Mouse (Mus musculus) limb, embryonic 12.5 days (tissue): ENCODE measurements around the gene Hadhb. TPM values are rescaled to one million over a fixed set of nuclear protein-coding genes. Genes with fewer than 3 reads are reported as not detected.

Experiments
- ATAC-seq: fragments of 200-750 bp; cut with Nextera tagmentation; 2 replicates; pipeline ENCODE4 v1.8.0; 2017; ENCODE audit warnings: low read depth, moderate TSS enrichment; ENCODE audit not compliant: insufficient number of reproducible peaks, insufficient read depth, low FRiP score, low TSS enrichment
- H3K27ac ChIP-seq: fragments of 300-500 bp; sonication (generic); 2 replicates; pipeline ENCODE4 v1.5.1; 2016; ENCODE audit warnings: mild to moderate bottlenecking, moderate library complexity
- H3K27me3 ChIP-seq: fragments of 300-500 bp; sonication (generic); 2 replicates; pipeline ENCODE4 v1.6.1; 2016; ENCODE audit warnings: mild to moderate bottlenecking, moderate library complexity
- H3K36me3 ChIP-seq: fragments of 300-500 bp; sonication (generic); 2 replicates; pipeline ENCODE4 v1.6.1; 2016; ENCODE audit warnings: mild to moderate bottlenecking, moderate library complexity
- H3K4me1 ChIP-seq: fragments of 300-500 bp; sonication (generic); replicated peaks from 2 replicates; pipeline ENCODE4 v1.6.1; 2016
- H3K4me2 ChIP-seq: fragments of 300-500 bp; sonication (generic); 2 replicates; pipeline ENCODE4 v1.6.1; 2016; ENCODE audit warnings: mild to moderate bottlenecking, moderate library complexity
- H3K4me3 ChIP-seq: fragments of 300-500 bp; sonication (generic); replicated peaks from 2 replicates; pipeline ENCODE4 v1.5.1; 2016; ENCODE audit warnings: mild to moderate bottlenecking
- H3K9ac ChIP-seq: fragments of 300-500 bp; sonication (generic); replicated peaks from 2 replicates; pipeline ENCODE4 v1.6.1; 2016; ENCODE audit warnings: mild to moderate bottlenecking, moderate library complexity
- H3K9me3 ChIP-seq: fragments of 300-500 bp; sonication (generic); 2 replicates; pipeline ENCODE4 v1.6.1; 2016; ENCODE audit warnings: mild to moderate bottlenecking, moderate library complexity
- WGBS: fragments of 180-500 bp; shearing (Covaris S2); methylation state at CpG from one replicate; pipeline ENCODE4 v1.1.7; 2016; 5-methylcytosine and 5-hydroxymethylcytosine counted together
- polyA plus RNA-seq: library from polyadenylated mRNA; unstranded; fragments of >200 nt; fragmentation: Nextera tagmentation; extraction: Ambion mirVana; gene quantifications from 2 replicates; pipeline ENCODE4 v1.2.1, GENCODE M21; 2016

Gene Hadhb
- polyA plus RNA-seq, 1 experiment from 2014 or later, result 124 TPM

DNA sequence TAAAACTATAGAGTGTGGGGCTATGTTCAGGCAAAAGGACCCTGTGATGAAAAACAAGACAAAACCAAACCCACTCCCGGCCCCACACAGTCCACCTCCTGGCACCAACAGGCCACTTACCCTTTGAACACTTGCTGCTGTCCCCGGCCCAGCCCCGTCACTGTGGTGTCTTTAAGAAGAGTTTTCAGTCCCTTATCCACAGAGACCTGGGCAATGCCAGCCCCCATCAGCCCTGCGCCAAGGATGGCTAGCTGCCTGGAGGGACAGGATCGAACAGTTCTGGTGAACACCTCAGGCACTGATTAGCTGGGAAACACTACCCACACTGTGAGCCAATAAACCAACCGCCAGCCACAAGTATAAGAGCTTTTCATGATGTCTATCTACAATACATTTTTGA, 26.4 kb upstream of the Hadhb start:
- no peak overlapping the region for H3K4me3 ChIP-seq
- no peak for ATAC-seq
- no peaks in the 10 kb centered on the region for H3K9me3 ChIP-seq
- no peak overlapping the region for H3K9ac ChIP-seq
- no peaks in the 10 kb centered on the region for H3K4me1 ChIP-seq
- H3K36me3 ChIP-seq, result peaks cover 93% of the 10 kb centered on the region
- no peaks in the 10 kb centered on the region for H3K27me3 ChIP-seq
- H3K4me2 ChIP-seq, result no peak overlapping the region
- 91% methylated on average over 6 of the region's 6 CpGs for WGBS
- H3K27ac ChIP-seq, result no peak overlapping the region

GRCm38 (mm10) chr5:30131246-30131645, 23.8 kb upstream of the Hadhb start:
- no peak overlapping the region for H3K4me2 ChIP-seq
- no peak overlapping the region for H3K4me3 ChIP-seq
- no peak overlapping the region for H3K27ac ChIP-seq
- no peaks in the 10 kb centered on the region for H3K27me3 ChIP-seq
- H3K9ac ChIP-seq, result no peak overlapping the region
- no peak for ATAC-seq
- WGBS, result 96% methylated on average over 4 of the region's 4 CpGs
- H3K4me1 ChIP-seq, result no peaks in the 10 kb centered on the region
- H3K9me3 ChIP-seq, result no peaks in the 10 kb centered on the region
- H3K36me3 ChIP-seq, result peaks cover 93% of the 10 kb centered on the region

- peaks cover 89% of the 10 kb centered on the region for H3K36me3 ChIP-seq
- H3K27me3 ChIP-seq, result no peaks in the 10 kb centered on the region
- 95% methylated on average over 2 of the region's 2 CpGs for WGBS
- H3K4me3 ChIP-seq, result no peak overlapping the region
- no peak overlapping the region for H3K4me2 ChIP-seq
- no peaks in the 10 kb centered on the region for H3K9me3 ChIP-seq
- no peaks in the 10 kb centered on the region for H3K4me1 ChIP-seq
- H3K9ac ChIP-seq, result no peak overlapping the region
- no peak overlapping the region for H3K27ac ChIP-seq
- no peak for ATAC-seq
Measured at GRCm38 (mm10) chr5:30132173-30132572, 22.9 kb upstream of the Hadhb start.

DNA sequence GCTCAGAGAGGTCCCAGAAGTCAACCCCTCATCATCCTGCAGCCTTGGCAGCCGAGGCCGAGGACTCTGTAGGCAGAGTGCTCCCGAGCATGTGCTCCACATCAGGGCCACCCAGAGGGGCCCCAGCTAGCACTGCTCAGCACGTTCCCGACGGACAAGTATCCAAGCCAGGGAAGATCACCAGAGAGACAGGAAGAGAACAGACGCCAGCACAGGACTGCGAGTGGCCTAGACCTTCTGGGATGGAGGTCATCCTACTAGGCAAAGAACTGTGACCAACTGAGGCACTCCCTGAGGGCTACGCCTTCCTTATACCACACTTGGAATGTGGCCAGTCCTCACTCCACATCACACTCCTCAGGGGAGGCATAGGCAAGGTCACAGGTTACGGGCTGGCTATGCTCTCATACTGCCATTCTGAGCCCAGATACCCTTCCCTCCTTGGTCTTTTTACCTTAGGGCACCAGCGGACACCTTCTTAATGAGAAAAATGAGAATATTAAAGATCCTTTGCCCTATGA, 19.3 kb upstream of the Hadhb start:
- Histone ChIP-seq H3K4me3 (no peak overlapping the region), H3K27me3 (no peaks in the 10 kb centered on the region), H3K27ac (no peak overlapping the region), H3K9ac (no peak overlapping the region), H3K9me3 (no peaks in the 10 kb centered on the region), H3K4me1 (no peaks in the 10 kb centered on the region), H3K4me2 (no peak overlapping the region), H3K36me3 (peaks cover 88% of the 10 kb centered on the region)
- WGBS, result 93% methylated on average over 11 of the region's 11 CpGs
- no peak for ATAC-seq

GRCm38 (mm10) chr5:30137271-30137670, 17.8 kb upstream of the Hadhb start:
- 88% methylated on average over 9 of the region's 9 CpGs for WGBS
- no peak for ATAC-seq
- H3K9ac ChIP-seq, result no peak overlapping the region
- no peak overlapping the region for H3K4me3 ChIP-seq
- H3K4me1 ChIP-seq, result no peaks in the 10 kb centered on the region
- H3K4me2 ChIP-seq, result no peak overlapping the region
- H3K36me3 ChIP-seq, result peaks cover 89% of the 10 kb centered on the region
- no peaks in the 10 kb centered on the region for H3K27me3 ChIP-seq
- no peak overlapping the region for H3K27ac ChIP-seq
- no peaks in the 10 kb centered on the region for H3K9me3 ChIP-seq

GRCm38 (mm10) chr5:30138193-30138592, 16.9 kb upstream of the Hadhb start:
- H3K4me3 ChIP-seq, result no peak overlapping the region
- no peak overlapping the region for H3K9ac ChIP-seq
- WGBS, result 92% methylated on average over 4 of the region's 4 CpGs
- no peak overlapping the region for H3K27ac ChIP-seq
- H3K4me1 ChIP-seq, result no peaks in the 10 kb centered on the region
- no peaks in the 10 kb centered on the region for H3K9me3 ChIP-seq
- no peaks in the 10 kb centered on the region for H3K27me3 ChIP-seq
- ATAC-seq, result no peak
- H3K36me3 ChIP-seq, result peaks cover 89% of the 10 kb centered on the region
- H3K4me2 ChIP-seq, result no peak overlapping the region

DNA sequence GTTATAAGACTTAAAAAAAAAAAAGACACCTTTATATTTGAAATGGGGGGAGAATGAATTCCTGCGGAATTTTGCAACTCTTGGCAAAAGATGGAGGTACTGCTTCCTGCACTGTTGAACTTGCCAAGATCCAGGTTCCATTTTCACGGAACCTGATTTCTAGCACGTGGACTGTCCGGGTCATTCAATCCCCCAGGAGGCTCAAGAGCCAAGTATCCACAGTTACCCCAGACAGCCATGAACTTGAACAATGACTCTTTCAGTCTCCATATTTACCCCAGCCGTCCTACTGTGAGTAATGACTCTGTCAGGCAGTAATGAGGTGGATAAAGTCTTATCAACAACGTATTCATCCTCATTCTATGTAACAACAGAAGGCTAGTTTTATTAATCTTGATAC, 8.5 kb upstream of the Hadhb start:
- Histone ChIP-seq H3K9me3 (no peaks in the 10 kb centered on the region), H3K4me1 (no peaks in the 10 kb centered on the region), H3K27me3 (no peaks in the 10 kb centered on the region), H3K27ac (no peak overlapping the region), H3K4me3 (no peak overlapping the region), H3K36me3 (peaks cover 63% of the 10 kb centered on the region), H3K9ac (no peak overlapping the region), H3K4me2 (no peak overlapping the region)
- ATAC-seq, result no peak
- 95% methylated on average over 6 of the region's 6 CpGs for WGBS

DNA sequence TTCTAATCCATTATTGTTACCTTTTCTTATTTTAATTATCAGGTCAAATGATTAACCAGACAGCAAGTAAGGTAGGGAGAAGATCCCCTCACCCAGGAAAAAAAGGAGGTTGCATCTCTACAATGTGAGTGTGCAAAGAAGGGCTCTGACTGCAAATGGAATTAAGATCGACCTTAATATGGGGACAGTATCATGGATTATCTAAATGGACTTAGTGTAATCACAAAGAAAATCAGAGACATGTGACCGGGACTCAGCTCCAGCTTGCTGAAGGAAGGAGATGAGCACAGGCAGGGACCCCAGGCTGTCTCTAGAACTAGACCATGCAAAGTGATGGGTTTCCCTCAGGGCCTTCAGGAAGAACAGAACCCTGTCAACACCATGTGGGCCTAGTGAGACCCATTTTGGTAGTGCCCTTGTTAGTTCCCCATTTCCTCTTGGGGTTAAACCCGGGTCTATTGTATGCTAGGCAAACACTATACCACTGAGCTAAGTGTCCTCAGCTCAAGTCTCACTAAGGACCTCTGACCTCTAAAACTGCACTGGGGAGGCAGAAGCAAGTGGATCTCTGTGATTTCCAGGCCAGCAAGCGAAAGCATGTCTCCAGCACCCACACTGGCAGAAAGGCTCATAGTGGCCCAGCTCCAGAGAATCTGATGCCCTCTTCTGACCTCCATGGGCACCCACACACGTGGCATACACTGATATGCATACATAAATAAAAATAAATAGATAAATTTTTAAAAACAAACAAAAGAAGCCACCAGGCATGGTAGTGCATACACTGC, 6.7 kb upstream of the Hadhb start:
- Histone ChIP-seq H3K9me3 (no peaks in the 10 kb centered on the region), H3K27me3 (no peaks in the 10 kb centered on the region), H3K36me3 (peaks cover 46% of the 10 kb centered on the region), H3K27ac (no peak overlapping the region), H3K9ac (no peak overlapping the region), H3K4me3 (no peak overlapping the region), H3K4me1 (0 out of 2 replicates have a peak, but pooled peaks cover 4% of the 10 kb centered on the region), H3K4me2 (no peak overlapping the region)
- no peak for ATAC-seq
- 86% methylated on average over 5 of the region's 5 CpGs for WGBS

DNA sequence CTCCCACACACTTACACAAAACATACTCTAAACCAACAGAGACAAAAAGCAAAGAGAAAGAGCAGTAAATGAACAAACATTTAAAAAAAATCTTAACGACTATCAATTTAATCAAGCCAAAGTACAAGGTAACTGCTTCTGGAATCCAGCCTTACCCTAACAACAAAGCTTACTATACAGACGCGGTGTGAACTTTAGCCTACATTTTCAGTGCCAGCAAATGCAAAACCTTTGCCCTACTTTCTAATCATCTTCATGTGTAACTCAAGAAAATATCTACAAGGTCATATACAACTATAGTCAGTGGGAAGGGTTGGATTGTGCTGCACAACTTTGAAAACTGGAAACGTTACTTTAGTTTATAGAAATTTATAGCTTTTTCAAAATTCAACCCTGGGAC, 3.0 kb upstream of the Hadhb start:
- WGBS, result 66% methylated on average over 4 of the region's 4 CpGs
- no peak for ATAC-seq
- Histone ChIP-seq H3K9me3 (no peaks in the 10 kb centered on the region), H3K36me3 (peaks cover 12% of the 10 kb centered on the region), H3K4me1 (peaks cover 15% of the 10 kb centered on the region), H3K9ac (no peak overlapping the region), H3K4me2 (no peak overlapping the region), H3K4me3 (no peak overlapping the region), H3K27me3 (no peaks in the 10 kb centered on the region), H3K27ac (no peak overlapping the region)

DNA sequence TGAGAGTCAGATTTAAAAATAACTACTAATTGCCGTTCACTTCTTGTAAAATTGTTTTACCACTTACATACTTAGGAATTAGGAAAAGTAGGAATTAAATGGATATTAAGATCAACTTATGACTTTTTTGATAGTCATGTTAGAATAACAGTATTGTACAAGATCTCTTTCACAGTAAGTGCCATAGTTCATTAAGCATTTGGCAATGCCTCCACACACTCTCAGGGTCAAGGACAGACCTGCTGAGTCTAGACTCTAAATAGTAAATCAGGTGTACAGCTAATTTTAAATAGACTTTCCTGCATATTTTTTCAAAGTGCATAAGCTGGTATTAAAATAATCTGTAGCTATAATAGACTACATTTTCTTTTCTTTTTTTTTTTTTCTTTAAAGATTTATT, 2.6 kb upstream of the Hadhb start:
- Histone ChIP-seq H3K36me3 (peaks cover 9% of the 10 kb centered on the region; the same call in 1 of the 2 replicates), H3K27me3 (no peaks in the 10 kb centered on the region), H3K4me3 (no peak overlapping the region), H3K9me3 (no peaks in the 10 kb centered on the region), H3K9ac (no peak overlapping the region), H3K4me2 (no peak overlapping the region), H3K27ac (no peak overlapping the region), H3K4me1 (peaks cover 15% of the 10 kb centered on the region)
- ATAC-seq, result no peak
- WGBS, result 75% methylated on average over 1 of the region's 1 CpGs

DNA sequence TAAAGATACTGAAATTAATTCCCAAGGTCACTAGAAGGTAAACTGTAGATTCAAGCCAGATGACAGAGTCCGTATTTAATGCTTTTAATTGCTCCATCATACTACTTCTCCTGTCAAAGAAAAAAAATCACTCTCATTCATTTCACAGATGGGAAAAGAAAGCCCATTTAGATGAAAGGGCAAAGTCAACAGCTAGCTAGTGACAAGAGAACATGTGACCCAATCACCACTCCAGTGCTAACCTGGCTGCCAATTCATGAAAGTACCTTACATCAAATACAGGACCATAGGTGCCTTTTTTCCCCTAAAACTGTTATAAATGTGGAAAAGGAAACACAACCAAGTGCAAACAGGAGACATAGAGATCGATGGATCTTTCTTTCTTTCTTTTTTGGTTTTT, 1.8 kb upstream of the Hadhb start:
- WGBS, result 80% methylated on average over 2 of the region's 2 CpGs
- ATAC-seq, result no peak
- no peak overlapping the region for H3K4me2 ChIP-seq

GRCm38 (mm10) chr5:30154013-30154412, 1.0 kb upstream of the Hadhb start:
- H3K4me3 ChIP-seq, result peak overlapping the region; percentile 88
- H3K9me3 ChIP-seq, result no peaks in the 10 kb centered on the region
- H3K4me1 ChIP-seq, result peaks cover 15% of the 10 kb centered on the region
- no peaks in the 10 kb centered on the region for H3K27me3 ChIP-seq
- H3K4me2 ChIP-seq, result peak overlapping the region; percentile 66
- H3K27ac ChIP-seq, result no peak overlapping the region
- WGBS, result 21% methylated on average over 4 of the region's 4 CpGs
- H3K9ac ChIP-seq, result peak overlapping the region; percentile 79
- no peak for ATAC-seq
- no peaks in the 10 kb centered on the region; the same call in 1 of the 2 replicates for H3K36me3 ChIP-seq

More for the DNA sequence above, 1.8 kb upstream of the Hadhb start:
- Histone ChIP-seq H3K36me3 (peaks cover 7% of the 10 kb centered on the region; the same call in 1 of the 2 replicates), H3K27ac (no peak overlapping the region), H3K4me3 (no peak overlapping the region), H3K4me1 (peaks cover 15% of the 10 kb centered on the region), H3K9me3 (no peaks in the 10 kb centered on the region), H3K27me3 (no peaks in the 10 kb centered on the region), H3K9ac (no peak overlapping the region)
